Mouse (Mus musculus) layer of hippocampus, adult 9-10 months (tissue): ENCODE measurements around the gene Rhoh.

Source experiments
- DNase-seq: peaks from one replicate; pipeline ENCODE4 v3.0.0; 2022; ENCODE audit warnings: low spot score

Gene Rhoh

GRCm38 (mm10) chr5:65861154-65861944 is at the start of gene Rhoh:
Gene Rhoh, plus strand, starts transcription at chr5:65861213.
- no peak for DNase-seq

- DNase-seq = peak; percentile 11
Observed at GRCm38 (mm10) chr5:65823601-65824133, 37.3 kb upstream of the Rhoh start.

- DNase-seq = no peak
Observed at GRCm38 (mm10) chr5:65826476-65826875, 34.5 kb upstream of the Rhoh start.

- DNase-seq = no peak
Observed at GRCm38 (mm10) chr5:65827102-65827501, 33.9 kb upstream of the Rhoh start.

GRCm38 (mm10) chr5:65828261-65828660 is 32.8 kb upstream of the Rhoh start:
- DNase-seq = no peak

- no peak for DNase-seq
Observed at GRCm38 (mm10) chr5:65829059-65829458, 32.0 kb upstream of the Rhoh start.

GRCm38 (mm10) chr5:65831917-65832618 is 28.9 kb upstream of the Rhoh start:
- no peak for DNase-seq

- no peak for DNase-seq
Observed at GRCm38 (mm10) chr5:65833092-65833491, 27.9 kb upstream of the Rhoh start.

- DNase-seq = no peak
Observed at GRCm38 (mm10) chr5:65833766-65834498, 27.1 kb upstream of the Rhoh start.

- no peak for DNase-seq
Observed at GRCm38 (mm10) chr5:65838053-65838452, 23.0 kb upstream of the Rhoh start.

GRCm38 (mm10) chr5:65842947-65843346 is 18.1 kb upstream of the Rhoh start:
- no peak for DNase-seq

GRCm38 (mm10) chr5:65846534-65846933 is 14.5 kb upstream of the Rhoh start:
- no peak for DNase-seq

GRCm38 (mm10) chr5:65846958-65847357 is 14.1 kb upstream of the Rhoh start:
- DNase-seq = no peak

- DNase-seq = no peak
Observed at GRCm38 (mm10) chr5:65847656-65848055, 13.4 kb upstream of the Rhoh start.

- DNase-seq = no peak
Observed at GRCm38 (mm10) chr5:65850765-65851164, 10.2 kb upstream of the Rhoh start.

GRCm38 (mm10) chr5:65854786-65855191 is 6.2 kb upstream of the Rhoh start:
- DNase-seq = no peak

- DNase-seq = no peak
Observed at GRCm38 (mm10) chr5:65855571-65855970, 5.4 kb upstream of the Rhoh start.

GRCm38 (mm10) chr5:65856591-65857411 is 4.2 kb upstream of the Rhoh start:
- no peak for DNase-seq

- no peak for DNase-seq
Observed at GRCm38 (mm10) chr5:65857935-65858334, 3.1 kb upstream of the Rhoh start.

GRCm38 (mm10) chr5:65858355-65858754 is 2.7 kb upstream of the Rhoh start:
- no peak for DNase-seq

- DNase-seq = no peak
Observed at GRCm38 (mm10) chr5:65858898-65859297, 2.1 kb upstream of the Rhoh start.

- no peak for DNase-seq
Observed at GRCm38 (mm10) chr5:65859396-65859795, 1.6 kb upstream of the Rhoh start.
